Mouse (Mus musculus): ENCODE data around the gene Mrm3.
"Not testable (repeated sequence)": the region's sequence is repeated elsewhere in the genome, so short reads cannot be mapped to it uniquely, and the experiment has no call there.

Gene Mrm3

GRCm38 (mm10) chr11:76242901-76243810 lies at the start of gene Mrm3, which contains the start of gene Glod4:
Gene Mrm3 (plus strand): TSS chr11:76243715.
Gene Glod4 (minus strand): TSS chr11:76243725.
- DNase-seq (ENCODE audit: low read depth, low spot score), result peak; percentile 94

- DNase-seq (ENCODE audit: low read depth, low spot score), result no peak
Observed at GRCm38 (mm10) chr11:76196275-76196976, 47.1 kb upstream of the Mrm3 start.

- DNase-seq (ENCODE audit: low read depth, low spot score), result peak; percentile 54
Observed at GRCm38 (mm10) chr11:76196977-76197469, 46.5 kb upstream of the Mrm3 start.

- DNase-seq (ENCODE audit: low read depth, low spot score), result peak; percentile 89
Observed at GRCm38 (mm10) chr11:76201761-76202674, 41.5 kb upstream of the Mrm3 start.

DNA sequence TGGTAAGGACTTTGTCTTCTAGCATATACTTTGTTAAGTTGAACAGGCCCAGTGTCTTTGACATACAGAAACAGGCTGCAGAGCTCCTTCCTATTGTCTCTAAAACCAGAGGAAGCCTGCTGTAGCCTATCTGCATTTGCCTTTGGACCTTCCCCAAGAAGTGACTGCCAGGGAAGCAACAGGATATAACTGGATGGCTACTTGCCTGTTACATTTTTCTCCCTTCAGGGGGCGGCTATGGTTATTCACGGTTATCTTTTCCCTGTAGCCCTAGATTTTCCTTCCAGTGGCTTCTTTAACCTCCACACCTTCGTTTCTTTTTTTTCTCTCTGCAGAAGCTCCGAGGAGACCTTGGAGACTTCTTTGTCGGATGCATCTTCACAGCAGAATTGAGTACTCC lies 36.7 kb upstream of the Mrm3 start:
- DNase-seq (ENCODE audit: low read depth, low spot score), result no peak

DNA sequence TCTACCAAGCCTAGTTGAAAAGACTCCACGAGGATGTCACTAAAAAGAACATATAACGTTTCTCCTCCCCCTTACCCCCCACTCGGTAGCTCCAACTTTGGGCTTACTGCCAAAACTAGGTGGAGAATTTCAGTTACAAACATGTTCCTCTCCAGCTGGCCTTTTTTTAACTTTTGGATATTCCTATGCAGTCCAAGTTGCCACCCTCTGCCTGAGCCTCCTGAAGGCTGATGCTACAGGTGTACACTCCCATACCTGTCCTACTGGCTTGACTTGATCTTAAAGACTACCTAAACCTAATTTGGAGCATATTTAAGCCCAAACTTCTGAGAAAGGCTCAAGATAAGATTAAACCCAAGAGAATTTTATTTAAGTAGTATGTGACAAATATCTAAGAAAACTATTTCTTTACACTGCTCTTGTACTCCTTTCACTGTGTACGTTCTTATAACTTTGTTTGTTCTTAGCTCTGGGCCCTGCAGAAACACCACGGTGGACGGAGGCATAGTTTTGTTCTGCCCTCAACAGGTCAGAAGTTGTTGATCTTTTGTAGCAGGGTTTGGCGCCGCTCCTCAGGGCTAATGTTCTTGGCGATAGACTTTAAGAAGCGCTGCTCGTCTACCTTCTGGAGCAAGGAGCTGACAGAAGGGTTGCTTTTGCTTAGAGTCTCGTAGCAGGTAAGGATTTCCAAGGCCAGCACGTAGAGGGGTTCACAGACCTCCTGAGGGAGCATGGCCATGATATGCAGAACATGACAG lies 33.1 kb upstream of the Mrm3 start:
- peak; percentile 41 for DNase-seq (ENCODE audit: low read depth, low spot score)

DNA sequence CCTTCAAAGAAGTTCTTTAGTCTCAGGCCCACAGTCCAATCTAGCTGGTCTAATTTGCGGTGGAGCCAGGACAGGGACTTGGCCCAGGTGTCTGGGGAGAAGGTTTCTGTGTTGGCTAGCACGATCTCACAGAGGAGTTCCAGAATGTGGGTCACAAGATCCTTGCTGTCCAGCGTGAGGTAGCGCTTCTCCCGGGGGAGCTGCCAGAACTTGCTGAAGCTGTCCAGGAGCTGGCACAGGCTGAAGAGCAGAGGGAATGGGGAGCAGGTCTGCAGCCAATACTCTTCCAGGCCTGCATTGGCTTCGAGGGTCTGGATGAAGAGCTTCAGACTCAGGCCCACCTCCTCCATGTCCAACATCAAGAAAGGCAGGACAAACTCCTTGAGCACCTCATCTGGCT lies 31.9 kb upstream of the Mrm3 start:
- DNase-seq (ENCODE audit: low read depth, low spot score), result not testable (repeated sequence)

DNA sequence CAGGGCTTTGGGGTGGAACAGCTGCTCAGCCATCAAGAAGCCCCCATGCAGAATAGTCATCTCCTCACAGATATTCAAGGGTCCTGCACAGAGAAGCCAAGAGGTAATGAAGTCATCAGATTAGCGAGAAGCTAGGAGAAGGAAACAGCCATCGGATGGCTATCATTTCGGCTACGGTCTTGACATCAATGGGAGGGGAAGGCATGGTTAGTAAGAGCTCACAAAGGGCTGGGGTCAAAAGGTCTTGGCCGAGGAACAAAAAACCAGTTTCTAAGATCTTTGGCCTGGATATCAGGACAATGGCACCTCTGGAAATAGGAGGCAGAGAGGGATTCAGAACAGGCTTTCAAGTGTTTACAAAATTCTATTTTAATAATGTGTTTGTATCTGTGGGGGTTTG lies 29.7 kb upstream of the Mrm3 start:
- no peak for DNase-seq (ENCODE audit: low read depth, low spot score)

DNA sequence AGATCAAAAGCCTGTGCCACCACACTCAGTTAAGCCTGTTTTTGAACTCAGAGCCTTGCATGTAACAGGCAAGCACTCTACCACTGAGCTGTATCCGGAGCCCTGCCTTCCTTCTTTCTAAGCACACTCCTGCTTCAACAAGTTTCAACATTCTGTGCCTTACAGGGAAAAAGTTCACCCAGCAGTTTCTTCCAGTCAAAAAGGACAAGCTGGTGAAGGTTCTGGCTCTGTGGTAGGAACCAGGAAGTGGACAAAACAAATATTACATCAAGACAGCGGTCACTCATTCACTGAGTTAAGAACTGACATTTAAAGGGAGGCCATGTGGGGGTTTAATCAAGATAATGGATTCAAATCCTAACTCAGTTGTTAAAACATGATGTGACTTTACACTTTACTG lies 28.5 kb upstream of the Mrm3 start:
- DNase-seq (ENCODE audit: low read depth, low spot score), result no peak

GRCm38 (mm10) chr11:76216049-76216540 lies 27.4 kb upstream of the Mrm3 start:
- no peak for DNase-seq (ENCODE audit: low read depth, low spot score)

DNA sequence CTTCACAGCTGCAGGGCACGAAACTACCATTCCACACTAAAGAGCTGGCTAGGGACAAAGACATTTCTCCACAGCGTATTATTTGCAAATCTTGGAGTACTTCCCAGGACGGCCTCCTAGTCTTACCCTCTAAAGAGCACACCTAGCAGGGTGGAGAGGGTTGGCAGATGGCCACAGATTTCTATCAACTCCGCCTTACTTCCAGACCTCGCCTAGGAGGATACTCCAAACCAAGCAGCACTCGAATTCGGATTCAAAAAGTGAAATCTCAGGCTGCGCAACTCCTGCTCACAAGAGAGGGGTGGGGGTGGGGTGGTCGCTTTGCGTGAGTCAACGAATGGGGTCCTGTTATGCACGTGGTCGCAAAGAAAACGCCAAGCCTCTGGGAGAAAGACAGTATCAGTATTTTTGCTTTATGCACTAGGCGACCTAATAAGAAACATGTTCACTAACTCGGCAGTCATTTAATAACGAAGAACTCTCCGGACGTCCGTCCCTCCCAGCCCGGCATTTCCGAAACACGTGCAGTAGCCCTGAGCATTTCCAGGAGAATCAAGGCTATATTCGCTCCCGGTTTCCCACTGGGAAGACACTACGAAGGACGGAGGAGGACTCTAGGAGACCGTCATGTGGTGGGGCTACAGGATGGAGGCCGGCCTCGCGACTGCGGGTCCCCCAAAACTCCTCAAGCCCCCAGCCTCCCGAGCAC lies 26.7 kb upstream of the Mrm3 start:
- DNase-seq (ENCODE audit: low read depth, low spot score), result peak; percentile 65

GRCm38 (mm10) chr11:76217390-76217800 lies 26.1 kb upstream of the Mrm3 start, which contains the start of the genes Dbil5 and Gemin4:
Gene Dbil5 (plus strand): TSS chr11:76217608.
Gene Gemin4 (minus strand): TSS chr11:76217664.
- DNase-seq (ENCODE audit: low read depth, low spot score), result peak; percentile 99

- no peak for DNase-seq (ENCODE audit: low read depth, low spot score)
Observed at GRCm38 (mm10) chr11:76224631-76225030, 18.9 kb upstream of the Mrm3 start.

DNA sequence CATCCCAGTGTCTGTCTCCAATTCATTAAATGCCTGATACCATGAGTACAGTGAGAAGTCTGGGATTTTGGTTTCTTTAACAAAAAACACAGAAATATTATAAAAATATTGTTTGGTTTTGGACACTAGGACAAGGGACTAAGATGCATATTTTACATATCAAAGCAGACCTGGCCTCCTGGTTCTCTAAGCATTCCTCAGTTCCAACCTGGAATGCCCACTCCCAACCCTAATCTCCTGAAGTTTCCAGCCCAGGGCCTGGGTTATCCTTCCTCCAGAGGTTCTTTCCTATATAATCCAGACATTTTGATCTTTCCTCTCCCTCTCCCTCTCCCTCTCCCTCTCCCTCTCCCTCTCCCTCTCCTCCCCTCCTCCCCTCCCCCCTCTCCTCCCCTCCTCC lies 18.5 kb upstream of the Mrm3 start:
- DNase-seq (ENCODE audit: low read depth, low spot score), result no peak

GRCm38 (mm10) chr11:76236136-76236535 lies 7.4 kb upstream of the Mrm3 start:
- no peak for DNase-seq (ENCODE audit: low read depth, low spot score)

GRCm38 (mm10) chr11:76239750-76240149 lies 3.8 kb upstream of the Mrm3 start:
- no peak for DNase-seq (ENCODE audit: low read depth, low spot score)

DNA sequence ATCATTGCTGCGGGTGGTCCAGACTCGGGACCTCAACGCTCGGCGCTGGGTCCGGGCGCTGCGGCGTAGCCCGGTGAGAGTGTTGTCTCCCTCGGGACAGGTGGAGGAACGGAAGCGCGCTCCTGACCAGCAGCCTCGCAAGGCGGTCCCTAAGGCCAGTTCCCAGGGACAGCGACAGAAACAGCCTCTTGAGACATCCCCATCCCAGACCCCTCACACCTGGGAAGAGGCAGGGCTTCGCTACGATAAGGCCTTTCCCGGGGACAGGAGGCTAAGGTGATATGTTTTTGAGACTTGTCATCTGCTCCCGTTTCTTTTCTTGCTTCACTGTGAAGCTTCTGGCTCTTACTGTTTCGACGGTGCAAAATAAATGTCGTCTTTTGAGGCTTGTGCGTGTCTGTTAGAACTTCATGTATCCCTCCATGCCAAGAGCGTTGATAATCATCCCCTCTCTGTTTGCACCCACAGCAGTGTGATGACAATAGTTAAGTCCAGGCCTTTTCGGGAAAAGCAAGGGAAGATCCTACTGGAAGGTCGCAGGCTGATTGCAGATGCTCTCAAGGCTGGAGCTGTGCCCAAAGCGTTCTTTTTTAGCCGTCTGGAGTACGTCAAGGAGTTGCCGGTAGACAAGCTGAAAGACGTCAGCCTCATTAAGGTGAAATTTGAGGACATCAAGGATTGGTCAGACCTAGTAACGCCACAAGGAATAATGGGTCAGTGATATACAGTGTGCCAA lies 464 bp downstream of the Mrm3 start:
- DNase-seq (ENCODE audit: low read depth, low spot score), result peak; percentile 42

DNA sequence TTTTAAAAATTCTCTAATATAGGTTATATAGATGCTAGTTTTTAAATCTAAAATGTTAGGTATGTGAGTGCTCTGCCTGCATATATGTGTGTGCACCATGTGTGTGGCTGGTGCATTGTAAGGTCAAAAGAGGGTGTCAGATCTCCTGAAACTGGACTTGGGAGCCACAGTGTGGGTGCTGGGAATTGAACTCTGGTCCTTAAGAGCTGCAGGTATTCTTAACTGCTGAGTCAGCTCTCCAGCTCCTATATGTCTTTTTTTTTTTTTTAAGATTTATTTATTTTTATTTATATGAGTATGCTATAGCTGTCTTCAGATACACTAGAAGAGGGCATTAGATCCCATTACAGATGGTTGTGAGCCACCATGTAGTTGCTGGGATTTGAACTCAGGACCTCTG lies 2.9 kb downstream of the Mrm3 start:
- DNase-seq (ENCODE audit: low read depth, low spot score), result no peak

DNA sequence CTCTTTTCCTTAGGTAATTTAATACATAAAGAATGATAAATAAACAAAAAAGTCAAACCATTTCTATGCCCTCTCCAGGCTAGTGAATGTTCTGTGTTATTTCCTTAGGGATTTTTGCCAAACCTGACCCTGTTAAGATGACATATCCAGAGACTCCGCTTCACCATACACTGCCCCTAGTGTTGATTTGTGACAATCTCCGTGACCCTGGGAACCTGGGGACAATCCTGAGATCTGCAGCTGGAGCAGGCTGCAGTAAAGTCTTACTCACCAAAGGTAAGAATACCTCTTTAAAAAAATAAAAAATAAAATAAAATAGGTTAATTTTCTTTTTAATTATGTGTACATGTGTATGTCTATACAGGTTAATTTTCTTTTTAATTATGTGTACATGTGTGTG lies 3.7 kb downstream of the Mrm3 start:
- DNase-seq (ENCODE audit: low read depth, low spot score), result no peak
